Mouse (Mus musculus) layer of hippocampus, adult 2 months (tissue): ENCODE data around the gene Ndnf. TPM values are rescaled to one million over a fixed set of nuclear protein-coding genes. Genes with fewer than 3 reads are reported as not detected.

Source experiments
- DNase-seq, 2 experiments: peaks; one replicate each; pipeline ENCODE4 v3.0.0; 2022; ENCODE audit warnings: low spot score in 2 of 2
- H3K27ac ChIP-seq: fragments of 200-600 bp; 2 replicates; pipeline ENCODE4 v1.8.1; 2022
- H3K4me3 ChIP-seq: fragments of 200-600 bp; 2 replicates; pipeline ENCODE4 v1.8.1; 2022; ENCODE audit warnings: mild to moderate bottlenecking
- CTCF ChIP-seq: fragments of 200-600 bp; conservative IDR thresholded peaks from 2 replicates; pipeline ENCODE4 v1.8.1; 2022; ENCODE audit warnings: antibody characterized with exemption, mild to moderate bottlenecking, moderate library complexity
- total RNA-seq, 2 experiments: library from RNA; stranded (reverse); gene quantifications; 2 replicates each; pipeline ENCODE4 v1.2.3; 2021

Gene Ndnf
- total RNA-seq, 2 experiments from 2014 or later, result 17.6 to 27.2 TPM

DNA sequence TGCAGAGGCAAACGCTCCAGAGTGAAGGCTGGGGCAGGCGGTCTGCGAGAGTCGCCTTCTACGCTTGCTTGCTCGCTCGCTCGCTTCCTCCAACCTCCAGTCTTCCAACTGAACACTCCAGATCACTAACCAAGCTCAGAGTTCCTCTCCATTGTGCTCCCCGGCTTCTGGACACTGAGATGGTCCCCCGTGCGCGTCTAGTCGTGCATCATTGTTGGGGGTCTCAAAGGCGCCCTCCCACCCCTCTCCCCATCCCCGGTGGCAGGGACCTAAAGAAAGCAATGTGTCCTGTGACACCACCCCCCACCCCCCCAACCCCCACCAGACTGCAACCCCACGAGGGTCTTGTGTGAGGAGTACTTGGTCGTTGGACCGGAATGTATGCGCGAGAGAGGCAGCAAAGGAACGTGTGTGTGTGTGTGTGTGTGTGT, 394 bp upstream of the Ndnf start:
- H3K27ac ChIP-seq, result no peak overlapping the region
- peak overlapping the region; percentile 13; the same call in 1 of the 2 replicates for H3K4me3 ChIP-seq
- TF ChIP-seq CTCF, result no peak
- DNase-seq, result no peak

DNA sequence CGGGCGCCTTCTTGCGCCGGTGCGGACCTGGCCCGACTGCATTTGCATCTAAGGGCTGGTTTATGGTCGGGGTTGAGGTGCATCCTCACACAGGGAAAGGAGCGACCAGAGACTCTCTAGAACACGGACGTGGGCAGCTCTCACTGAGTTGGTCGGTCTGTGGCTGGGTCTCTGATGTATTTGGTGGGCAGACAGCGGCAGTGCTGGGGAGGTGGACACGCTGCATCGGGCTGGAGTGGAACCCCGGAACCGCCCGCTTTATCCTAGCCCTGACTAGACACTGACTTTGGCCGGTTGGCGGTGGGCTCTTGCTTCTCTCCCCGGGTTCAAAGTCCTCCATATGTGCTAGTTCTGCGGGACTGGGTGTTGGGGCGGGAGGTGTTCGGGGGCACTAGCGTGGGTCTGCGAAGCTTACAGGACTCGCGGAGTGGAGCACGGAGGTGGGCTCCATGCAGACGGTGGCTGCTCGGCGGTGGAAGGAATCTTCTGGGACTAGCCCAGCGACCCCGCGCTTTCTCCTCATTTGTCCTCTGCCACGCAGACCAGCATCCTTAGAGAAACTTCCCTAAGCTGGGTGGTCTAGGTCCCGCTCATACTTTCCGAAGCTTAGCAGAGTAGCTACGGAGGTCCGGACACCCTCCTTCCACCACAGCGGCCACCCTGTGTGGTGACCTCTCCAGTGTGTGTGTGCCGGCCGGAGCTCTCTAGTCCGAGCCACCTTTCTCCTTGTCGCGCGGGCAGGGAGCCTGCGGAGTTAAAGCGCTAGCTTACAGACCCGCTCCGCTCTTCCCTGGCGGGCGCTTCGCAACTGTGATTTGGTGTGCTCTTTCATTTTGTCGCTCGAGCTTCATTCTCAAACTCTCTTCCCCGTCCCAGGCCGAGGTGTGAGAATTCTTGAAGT, 991 bp downstream of the Ndnf start:
- Histone ChIP-seq H3K27ac (peak overlapping the region; percentile 65; the same call in 1 of the 2 replicates), H3K4me3 (peak overlapping the region; percentile 69)
- TF ChIP-seq CTCF, result no peak
- no peak for DNase-seq

DNA sequence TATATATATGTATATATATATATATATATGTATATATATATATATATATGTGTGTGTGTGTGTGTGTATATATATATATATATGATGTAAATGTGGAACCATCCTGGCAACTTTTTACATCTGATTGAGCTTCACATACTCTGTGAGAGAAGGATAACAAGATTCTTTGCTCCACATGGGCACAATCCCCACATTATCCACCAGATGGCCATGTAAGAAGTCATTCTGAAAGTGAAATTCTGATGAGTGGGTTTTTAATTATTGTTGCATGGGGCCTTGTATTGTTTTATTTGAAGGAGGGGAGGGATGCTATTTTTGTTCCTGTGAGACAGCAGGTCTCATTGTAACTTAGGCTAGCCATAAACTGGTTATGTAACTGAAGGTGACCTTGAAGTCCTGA, 22.5 kb downstream of the Ndnf start:
- peak; percentile 72 for TF ChIP-seq CTCF
- peak in 1 of 2 experiments; percentile 28 for DNase-seq
- H3K4me3 ChIP-seq, result no peak overlapping the region
- H3K27ac ChIP-seq, result no peak overlapping the region

DNA sequence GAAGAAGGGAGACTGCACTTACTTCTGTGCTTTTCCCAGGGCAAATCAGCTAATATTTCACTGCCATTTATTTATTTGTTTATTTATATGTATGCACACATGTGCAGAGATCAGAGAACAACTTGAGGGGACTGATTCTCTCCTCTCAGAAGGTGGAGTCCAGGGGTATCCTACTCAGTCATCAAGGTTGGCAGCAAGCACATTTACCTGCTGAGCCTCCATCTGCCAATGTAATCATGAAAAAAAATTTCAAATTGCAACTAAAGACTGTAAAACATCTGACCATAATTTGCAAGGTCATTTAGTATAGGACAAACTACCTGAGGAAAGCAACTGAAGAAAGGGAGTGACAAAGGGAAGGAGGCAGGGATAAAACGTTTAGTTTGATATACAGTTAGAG, 49.3 kb downstream of the Ndnf start:
- DNase-seq, result no peak
- no peak for TF ChIP-seq CTCF
- Histone ChIP-seq H3K4me3 (no peak overlapping the region), H3K27ac (no peak overlapping the region)

DNA sequence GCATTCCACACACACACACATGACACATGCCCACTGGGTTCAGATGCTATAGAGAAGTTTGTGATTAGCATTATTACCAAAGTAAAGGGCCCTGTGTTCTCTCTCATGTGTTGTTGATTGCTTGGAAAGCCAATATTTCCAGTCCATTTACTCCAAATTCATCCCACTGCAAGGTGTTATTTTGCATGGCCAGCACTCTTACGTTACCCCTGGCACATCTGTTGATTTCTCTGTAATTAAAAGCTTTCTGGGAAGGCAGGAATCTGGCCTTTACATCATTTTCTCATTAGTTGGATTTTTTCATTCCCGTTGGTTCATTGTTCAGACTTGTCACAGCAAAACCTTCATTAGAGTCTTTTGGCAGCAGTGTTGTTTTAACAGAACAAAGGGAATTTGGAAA, 54.3 kb downstream of the Ndnf start:
- TF ChIP-seq CTCF, result no peak
- no peak for DNase-seq
- no peak overlapping the region for H3K4me3 ChIP-seq
- no peak overlapping the region for H3K27ac ChIP-seq

DNA sequence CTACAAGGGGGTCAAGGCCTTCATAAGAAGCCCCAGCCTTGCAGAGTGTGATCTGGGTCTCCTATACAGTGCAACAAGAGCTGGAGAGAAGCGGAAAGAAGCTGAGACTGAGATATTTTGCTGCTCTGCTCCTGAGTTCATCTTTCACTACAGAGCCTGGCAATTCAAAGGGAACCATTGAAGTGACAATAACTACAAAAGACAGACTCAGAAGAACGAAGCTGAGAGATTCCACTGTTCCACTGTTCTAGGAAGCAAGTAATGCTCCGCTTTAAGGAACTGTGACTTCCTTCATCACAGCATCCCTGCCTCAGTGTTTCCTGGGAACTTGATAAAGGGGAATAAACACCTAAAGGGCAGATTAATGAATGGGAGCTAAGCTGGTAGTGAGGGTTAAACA, 56.9 kb downstream of the Ndnf start:
- DNase-seq, result no peak
- no peak overlapping the region for H3K27ac ChIP-seq
- no peak for TF ChIP-seq CTCF
- no peak overlapping the region for H3K4me3 ChIP-seq

DNA sequence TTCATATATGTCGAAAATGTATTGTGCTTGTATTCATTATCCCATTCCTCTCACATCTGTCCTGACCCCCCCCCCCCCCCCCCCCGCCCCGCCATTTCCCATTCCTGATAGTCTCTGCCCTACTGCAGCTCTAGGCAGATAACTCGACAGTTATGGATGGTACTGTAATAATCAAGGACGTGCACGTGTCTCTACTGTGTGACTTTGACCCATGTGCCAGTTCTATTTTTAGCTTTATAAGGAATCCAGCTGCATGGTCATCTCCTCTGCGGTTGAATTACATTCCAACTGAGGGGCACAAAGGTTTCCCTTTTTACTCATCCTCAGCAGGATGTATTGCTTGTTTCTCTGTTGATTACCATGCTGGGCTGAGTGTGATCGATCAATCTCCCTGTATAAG, 68.1 kb downstream of the Ndnf start:
- TF ChIP-seq CTCF, result no peak
- DNase-seq, result no peak
- Histone ChIP-seq H3K27ac (no peak overlapping the region), H3K4me3 (no peak overlapping the region)

DNA sequence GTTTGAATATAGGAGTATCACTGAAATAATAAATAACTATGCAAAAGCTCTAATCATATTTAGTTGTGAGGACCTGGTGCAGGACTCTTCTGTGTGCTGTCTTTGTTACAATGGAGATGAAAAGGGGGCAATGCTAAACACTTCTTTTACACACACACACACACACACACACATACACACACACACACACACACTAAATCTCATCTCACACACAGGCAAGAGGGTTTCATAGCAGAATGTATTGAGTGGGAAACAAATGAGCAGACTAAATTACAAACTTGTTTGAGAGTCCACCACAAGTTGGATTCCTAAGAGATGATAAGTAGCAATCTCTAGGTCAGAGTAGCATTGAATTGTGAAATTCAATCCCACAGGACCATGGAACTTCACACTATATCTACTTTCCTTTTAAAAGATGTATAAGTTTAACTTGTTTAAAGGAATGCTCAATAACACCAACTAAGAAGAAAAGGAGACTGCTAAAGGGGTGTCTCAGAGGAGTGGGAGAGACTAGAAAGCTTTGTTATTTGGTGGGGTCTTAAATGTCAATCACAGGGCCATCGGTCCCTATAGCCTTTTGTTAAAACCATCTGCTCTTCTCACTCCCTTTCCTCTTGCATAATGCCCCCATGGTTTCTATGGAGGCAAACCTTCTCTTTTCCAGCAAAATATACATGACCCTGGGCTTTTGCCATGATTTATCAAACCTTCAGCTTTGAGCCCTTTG, 71.9 kb downstream of the Ndnf start:
- H3K27ac ChIP-seq, result no peak overlapping the region
- DNase-seq, result no peak
- TF ChIP-seq CTCF, result no peak
- H3K4me3 ChIP-seq, result no peak overlapping the region

DNA sequence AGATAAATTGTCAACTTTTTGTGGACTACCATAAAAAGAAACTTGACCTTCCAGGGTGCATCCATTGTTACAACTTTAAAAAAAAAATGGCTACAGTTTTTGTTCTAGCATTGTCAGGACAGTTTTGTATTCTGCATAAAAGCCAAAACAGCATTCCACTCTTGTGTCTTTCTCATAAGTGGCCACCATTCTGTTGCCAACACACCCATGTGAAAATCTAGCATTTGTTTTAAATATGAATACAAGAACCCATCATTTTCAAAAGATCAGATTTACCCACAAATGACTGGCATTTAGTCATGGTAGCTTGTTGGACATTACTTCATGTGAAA, 72.4 kb downstream of the Ndnf start:
- Histone ChIP-seq H3K27ac (no peak overlapping the region), H3K4me3 (no peak overlapping the region)
- no peak for TF ChIP-seq CTCF
- no peak for DNase-seq

DNA sequence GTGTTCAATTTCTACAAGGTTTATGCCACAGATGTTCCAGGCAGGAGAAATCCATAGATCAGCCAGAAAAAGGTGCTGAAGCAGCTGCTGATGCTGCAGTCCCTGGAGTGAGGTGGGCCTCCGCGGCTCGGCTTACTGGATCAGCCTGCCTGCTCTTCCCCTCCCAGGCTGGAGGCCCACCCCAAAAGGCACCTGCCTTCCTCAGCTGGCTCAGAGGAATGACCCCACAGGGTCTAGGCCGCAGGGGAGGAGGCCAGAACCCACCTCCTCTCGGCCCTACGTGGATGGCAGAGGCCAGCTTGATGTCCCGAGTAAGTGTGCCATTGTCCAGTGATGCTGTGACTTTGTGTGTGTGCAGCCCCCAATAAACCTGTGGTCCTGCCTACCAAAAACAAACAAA, 86.8 kb downstream of the Ndnf start:
- Histone ChIP-seq H3K4me3 (no peak overlapping the region), H3K27ac (no peak overlapping the region)
- TF ChIP-seq CTCF, result no peak
- DNase-seq, result no peak

DNA sequence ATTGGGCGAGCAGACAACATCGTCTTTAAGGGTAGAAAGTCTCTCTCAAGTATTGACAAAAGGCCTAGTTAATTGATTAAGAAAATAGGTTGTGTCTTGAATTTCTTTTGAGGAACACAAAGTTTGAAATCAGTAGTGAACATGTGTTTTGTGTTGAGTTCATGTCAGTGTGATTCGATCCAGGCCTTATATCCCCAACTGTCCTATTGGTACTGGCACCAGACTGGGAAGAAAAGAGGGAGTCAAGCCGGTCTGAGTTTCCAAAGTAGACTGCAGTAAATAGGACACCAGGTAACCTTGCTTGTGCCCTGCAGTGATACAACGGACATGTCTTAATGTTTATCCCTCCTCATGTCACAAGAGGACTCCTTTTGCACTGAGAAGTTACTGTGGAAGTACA, 87.8 kb downstream of the Ndnf start:
- DNase-seq, result no peak
- Histone ChIP-seq H3K27ac (no peak overlapping the region), H3K4me3 (no peak overlapping the region)
- TF ChIP-seq CTCF, result no peak

DNA sequence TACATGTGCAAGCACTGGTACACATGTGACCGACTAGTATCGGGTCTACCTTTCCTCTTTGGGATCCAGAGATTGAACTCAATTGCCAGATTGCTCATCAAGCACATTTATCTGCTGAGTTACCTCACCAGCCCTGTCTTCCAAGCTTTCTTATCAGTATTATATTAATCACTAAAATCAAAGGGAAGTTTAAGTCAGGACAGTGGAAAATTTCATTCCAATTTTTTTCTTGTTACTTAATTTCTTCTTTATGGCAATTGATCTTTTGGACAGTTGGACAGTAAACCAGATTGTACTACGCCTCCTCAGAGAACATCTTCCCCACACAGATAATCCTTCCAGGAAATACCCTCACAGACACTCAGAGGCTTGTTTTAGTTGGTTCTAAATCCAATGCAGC, 88.7 kb downstream of the Ndnf start:
- TF ChIP-seq CTCF, result no peak
- Histone ChIP-seq H3K27ac (no peak overlapping the region), H3K4me3 (no peak overlapping the region)
- DNase-seq, result no peak

Other genes starting within 250 kb of the Ndnf start
- not detected for gene Tnip3, start 146.3 kb upstream of the Ndnf start, total RNA-seq
- gene Prdm5, start 107.4 kb downstream of the Ndnf start, total RNA-seq, result 10 to 100 TPM; 40.0 to 40.8 TPM